Mouse (Mus musculus) heart, postnatal 0 days (tissue): ENCODE data around the gene Crtc1.

Experiments
- CTCF ChIP-seq: IDR thresholded peaks from 2 replicates; pipeline ENCODE4 v1.5.1; 2016; ENCODE audit warnings: antibody characterized with exemption, control low read depth, low read depth
- EP300 ChIP-seq: IDR thresholded peaks from 2 replicates; pipeline ENCODE4 v1.6.1; 2016; ENCODE audit warnings: antibody characterized with exemption, low read depth

GRCm38 (mm10) chr8:70371951-70372350, 67.4 kb downstream of the Crtc1 start:
- no peak for TF ChIP-seq CTCF
- TF ChIP-seq EP300: no peak
